Mouse (Mus musculus) naive thymus-derived CD4-positive, alpha-beta T cell, adult 2 months (primary cell): ENCODE measurements around the gene Prpf19.
A peak's percentile ranks its signal among the peaks of the same experiment; 100 is the strongest.

ENCODE experiments used
- DNase-seq: peaks from one replicate; pipeline ENCODE4 v3.0.0-alpha.2; 2011; ENCODE audit warnings: low read depth

Gene Prpf19

GRCm38 (mm10) chr19:10938771-10939170, 43.7 kb downstream of the Prpf19 start:
- no peak for DNase-seq

GRCm38 (mm10) chr19:10940097-10940800, 45.2 kb downstream of the Prpf19 start:
- peak; percentile 73 for DNase-seq

- no peak for DNase-seq
These were observed 45.9 kb downstream of the Prpf19 start for GRCm38 (mm10) chr19:10940801-10941457.

- DNase-seq, result no peak
These were observed 48.9 kb downstream of the Prpf19 start for GRCm38 (mm10) chr19:10943955-10944354.

GRCm38 (mm10) chr19:10946506-10946905, 51.5 kb downstream of the Prpf19 start:
- no peak for DNase-seq

- DNase-seq, result no peak
These were observed 52.2 kb downstream of the Prpf19 start for GRCm38 (mm10) chr19:10947219-10947618.

- DNase-seq, result peak; percentile 36
These were observed 53.4 kb downstream of the Prpf19 start for GRCm38 (mm10) chr19:10948416-10948815.

GRCm38 (mm10) chr19:10949112-10949511, 54.1 kb downstream of the Prpf19 start, which contains the start of gene Ccdc86:
TSS of gene Ccdc86 (minus strand) at chr19:10949266.
- DNase-seq, result peak; percentile 99

- DNase-seq, result no peak
These were observed 54.5 kb downstream of the Prpf19 start for GRCm38 (mm10) chr19:10949558-10949957.

- no peak for DNase-seq
These were observed 57.2 kb downstream of the Prpf19 start for GRCm38 (mm10) chr19:10952021-10952939.
